Mouse (Mus musculus) hindbrain, embryonic 11.5 days (tissue): Measurements from ENCODE around the gene Pgpep1. TPM values are rescaled to one million over a fixed set of nuclear protein-coding genes. Genes with fewer than 3 reads are reported as not detected.

ENCODE experiments used
- ATAC-seq: fragments of 200-750 bp; cut with Nextera tagmentation; 2 replicates; pipeline ENCODE4 v1.8.0; 2017; ENCODE audit warnings: mild to moderate bottlenecking, moderate TSS enrichment, moderate library complexity; ENCODE audit not compliant: low FRiP score
- DNase-seq: peaks from one replicate; pipeline ENCODE4 v3.0.0-alpha.2; 2015; ENCODE audit warnings: low spot score
- H3K27ac ChIP-seq: fragments of 300-500 bp; sonication (generic); 2 replicates; pipeline ENCODE4 v1.5.1; 2014; ENCODE audit warnings: mild to moderate bottlenecking, low read depth, low read length
- H3K27me3 ChIP-seq: fragments of 300-500 bp; sonication (generic); 2 replicates; pipeline ENCODE4 v1.6.1; 2014; ENCODE audit warnings: mild to moderate bottlenecking, low read length, moderate library complexity, mixed read lengths; ENCODE audit not compliant: control insufficient read depth, insufficient read depth
- H3K36me3 ChIP-seq: fragments of 300-500 bp; sonication (generic); 2 replicates; pipeline ENCODE4 v1.6.1; 2014; ENCODE audit warnings: mild to moderate bottlenecking, low read length, moderate library complexity, mixed read lengths; ENCODE audit not compliant: control insufficient read depth, insufficient read depth
- H3K4me1 ChIP-seq: fragments of 300-500 bp; sonication (generic); replicated peaks from 2 replicates; pipeline ENCODE4 v1.6.1; 2014; ENCODE audit warnings: low read length, mixed read lengths; ENCODE audit not compliant: control insufficient read depth, insufficient read depth
- H3K4me2 ChIP-seq: fragments of 300-500 bp; sonication (generic); replicated peaks from 2 replicates; pipeline ENCODE4 v1.6.1; 2014; ENCODE audit warnings: mild to moderate bottlenecking, low read depth, low read length
- H3K4me3 ChIP-seq: fragments of 300-500 bp; sonication (generic); 2 replicates; pipeline ENCODE4 v1.5.1; 2014; ENCODE audit warnings: low read depth, low read length
- H3K9ac ChIP-seq: fragments of 300-500 bp; sonication (generic); 2 replicates; pipeline ENCODE4 v1.6.1; 2014; ENCODE audit warnings: low read depth, low read length
- H3K9me3 ChIP-seq: fragments of 300-500 bp; sonication (generic); 2 replicates; pipeline ENCODE4 v1.6.1; 2016; ENCODE audit warnings: low read length; ENCODE audit not compliant: control insufficient read depth
- WGBS: fragments of 180-500 bp; shearing (Covaris S2); extraction: QIAGEN DNeasy Blood & Tissue Kit; methylation state at CpG from one replicate; pipeline ENCODE4 v1.1.7; 2014; 5-methylcytosine and 5-hydroxymethylcytosine counted together
- polyA plus RNA-seq: library from polyadenylated mRNA; unstranded; fragments of >200 nt; fragmentation: Nextera tagmentation; extraction: Ambion mirVana; gene quantifications from 2 replicates; pipeline ENCODE4 v1.2.1, GENCODE M21; 2014

The Pgpep1 gene
- polyA plus RNA-seq, 1 experiment from 2014 or later: 170 TPM

GRCm38 (mm10) chr8:70601271-70601649 lies 58.9 kb downstream of the Pgpep1 start:
- Histone ChIP-seq H3K27me3 (peaks cover 8% of the 10 kb centered on the region; the same call in 1 of the 2 replicates), H3K9me3 (no peaks in the 10 kb centered on the region), H3K27ac (peak overlapping the region; percentile 92), H3K36me3 (0 out of 2 replicates have a peak, but pooled peaks cover 2% of the 10 kb centered on the region), H3K4me1 (peaks cover 34% of the 10 kb centered on the region), H3K4me2 (peak overlapping the region; percentile 53), H3K9ac (no peak overlapping the region; the same call in 1 of the 2 replicates), H3K4me3 (peak overlapping the region; percentile 10)
- peak; percentile 71 for ATAC-seq
- DNase-seq: peak; percentile 97
- WGBS: under 1% methylated on average over 24 of the region's 26 CpGs

- H3K4me1 ChIP-seq: peaks cover 32% of the 10 kb centered on the region
- peak overlapping the region; percentile 53 for H3K4me2 ChIP-seq
- peak; percentile 34; the same call in 1 of the 2 replicates for ATAC-seq
- H3K4me3 ChIP-seq: peak overlapping the region; percentile 10
- peak; percentile 68 for DNase-seq
- H3K36me3 ChIP-seq: 0 out of 2 replicates have a peak, but pooled peaks cover 2% of the 10 kb centered on the region
- H3K9ac ChIP-seq: peak overlapping the region; percentile 43; the same call in 1 of the 2 replicates
- H3K27ac ChIP-seq: peak overlapping the region; percentile 92
- WGBS: 15% methylated on average over 10 of the region's 10 CpGs
- H3K27me3 ChIP-seq: peaks cover 10% of the 10 kb centered on the region; the same call in 1 of the 2 replicates
- no peaks in the 10 kb centered on the region for H3K9me3 ChIP-seq
Observed at GRCm38 (mm10) chr8:70600473-70601270, 59.5 kb downstream of the Pgpep1 start.

GRCm38 (mm10) chr8:70599507-70600290 lies 60.5 kb downstream of the Pgpep1 start:
- peaks cover 10% of the 10 kb centered on the region; the same call in 1 of the 2 replicates for H3K27me3 ChIP-seq
- 0 out of 2 replicates have a peak, but pooled peaks cover 2% of the 10 kb centered on the region for H3K36me3 ChIP-seq

GRCm38 (mm10) chr8:70598722-70599121 lies 61.5 kb downstream of the Pgpep1 start:
- H3K9ac ChIP-seq: no peak overlapping the region
- ATAC-seq: no peak
- H3K27ac ChIP-seq: 0 out of 2 replicates have a peak overlapping the region, but pooled peaks have one; percentile 37
- H3K27me3 ChIP-seq: peaks cover 10% of the 10 kb centered on the region; the same call in 1 of the 2 replicates
- 16% methylated on average over 10 of the region's 10 CpGs for WGBS
- no peaks in the 10 kb centered on the region for H3K9me3 ChIP-seq
- H3K36me3 ChIP-seq: 0 out of 2 replicates have a peak, but pooled peaks cover 2% of the 10 kb centered on the region
- peak overlapping the region; percentile 91 for H3K4me2 ChIP-seq
- peak; percentile 47 for DNase-seq
- H3K4me3 ChIP-seq: peak overlapping the region; percentile 42; the same call in 1 of the 2 replicates
- peaks cover 34% of the 10 kb centered on the region for H3K4me1 ChIP-seq

More at GRCm38 (mm10) chr8:70599507-70600290, 60.5 kb downstream of the Pgpep1 start:
- DNase-seq (no peak), ATAC-seq (no peak)
- H3K27ac ChIP-seq: peak overlapping the region; percentile 92
- H3K9me3 ChIP-seq: no peaks in the 10 kb centered on the region
- 79% methylated on average over 12 of the region's 12 CpGs for WGBS
- H3K4me2 ChIP-seq: no peak overlapping the region
- peaks cover 36% of the 10 kb centered on the region for H3K4me1 ChIP-seq
- no peak overlapping the region for H3K9ac ChIP-seq
- no peak overlapping the region for H3K4me3 ChIP-seq

- H3K27me3 ChIP-seq: peaks cover 10% of the 10 kb centered on the region; the same call in 1 of the 2 replicates
- peaks cover 34% of the 10 kb centered on the region for H3K4me1 ChIP-seq
- 0 out of 2 replicates have a peak, but pooled peaks cover 2% of the 10 kb centered on the region for H3K36me3 ChIP-seq
- peak overlapping the region; percentile 42 for H3K4me3 ChIP-seq
- H3K4me2 ChIP-seq: peak overlapping the region; percentile 91
- H3K9me3 ChIP-seq: no peaks in the 10 kb centered on the region
- H3K9ac ChIP-seq: peak overlapping the region; percentile 75
- peak overlapping the region; percentile 37; the same call in 1 of the 2 replicates for H3K27ac ChIP-seq
- 2% methylated on average over 29 of the region's 29 CpGs for WGBS
- DNase-seq (peak; percentile 87), ATAC-seq (peak; percentile 46; the same call in 1 of the 2 replicates)
Observed at GRCm38 (mm10) chr8:70598283-70598682, 61.9 kb downstream of the Pgpep1 start.

- 5% methylated on average over 64 of the region's 68 CpGs for WGBS
- H3K27me3 ChIP-seq: peaks cover 10% of the 10 kb centered on the region; the same call in 1 of the 2 replicates
- H3K4me1 ChIP-seq: peaks cover 37% of the 10 kb centered on the region
- ATAC-seq (peak; percentile 2; the same call in 1 of the 2 replicates), DNase-seq (peak; percentile 37)
- peak overlapping the region; percentile 91 for H3K4me2 ChIP-seq
- no peaks in the 10 kb centered on the region for H3K9me3 ChIP-seq
- peak overlapping the region; percentile 37; the same call in 1 of the 2 replicates for H3K27ac ChIP-seq
- H3K36me3 ChIP-seq: 0 out of 2 replicates have a peak, but pooled peaks cover 2% of the 10 kb centered on the region
- H3K4me3 ChIP-seq: peak overlapping the region; percentile 42
- peak overlapping the region; percentile 75 for H3K9ac ChIP-seq
Observed at GRCm38 (mm10) chr8:70597417-70598272, 62.5 kb downstream of the Pgpep1 start.

- Histone ChIP-seq H3K27ac (no peak overlapping the region), H3K4me3 (peak overlapping the region; percentile 42), H3K9me3 (no peaks in the 10 kb centered on the region), H3K4me2 (no peak overlapping the region), H3K36me3 (0 out of 2 replicates have a peak, but pooled peaks cover 2% of the 10 kb centered on the region), H3K9ac (no peak overlapping the region), H3K4me1 (peaks cover 37% of the 10 kb centered on the region), H3K27me3 (peaks cover 10% of the 10 kb centered on the region; the same call in 1 of the 2 replicates)
- ATAC-seq: no peak
- DNase-seq: peak; percentile 40
- WGBS: 87% methylated on average over 17 of the region's 17 CpGs
Observed at GRCm38 (mm10) chr8:70596775-70597416, 63.3 kb downstream of the Pgpep1 start.
